Mouse (Mus musculus) ES-Bruce4 (cell line): ENCODE data around the gene Clic4. TPM values are rescaled to one million over a fixed set of nuclear protein-coding genes. Genes with fewer than 3 reads are reported as not detected.

Experiments
- H3K27ac ChIP-seq: 2 replicates; pipeline ENCODE4 v1.5.1; 2012; ENCODE audit warnings: low read length, inconsistent platforms; ENCODE audit not compliant: insufficient read depth
- H3K27me3 ChIP-seq: 2 replicates; pipeline ENCODE4 v1.6.1; 2012; ENCODE audit warnings: mild to moderate bottlenecking, low read length, inconsistent platforms; ENCODE audit not compliant: control insufficient read depth, poor library complexity, insufficient read depth, severe bottlenecking
- H3K36me3 ChIP-seq: 2 replicates; pipeline ENCODE4 v1.6.1; 2012; ENCODE audit warnings: inconsistent platforms, mild to moderate bottlenecking, low read length, moderate library complexity; ENCODE audit not compliant: control insufficient read depth, poor library complexity, insufficient read depth, severe bottlenecking
- H3K4me1 ChIP-seq: one replicate; pipeline ENCODE4 v1.8.1; 2011; ENCODE audit warnings: low read length; ENCODE audit not compliant: control insufficient read depth, insufficient read depth
- H3K4me3 ChIP-seq: 2 replicates; pipeline ENCODE4 v1.5.1; 2011; ENCODE audit warnings: low read depth, mild to moderate bottlenecking, low read length
- H3K9ac ChIP-seq: 2 replicates; pipeline ENCODE4 v1.6.1; 2012; ENCODE audit warnings: low read depth, mild to moderate bottlenecking, inconsistent platforms; ENCODE audit not compliant: poor library complexity, severe bottlenecking
- H3K9me3 ChIP-seq: replicated peaks from 2 replicates; pipeline ENCODE4 v1.6.1; 2012; ENCODE audit warnings: mild to moderate bottlenecking, low read length, inconsistent platforms; ENCODE audit not compliant: control insufficient read depth, poor library complexity, insufficient read depth, severe bottlenecking
- CTCF ChIP-seq: IDR thresholded peaks from one replicate; pipeline ENCODE4 v1.8.1; 2011; ENCODE audit warnings: low read depth, low read length
- EP300 ChIP-seq: IDR thresholded peaks from 2 replicates; pipeline ENCODE4 v1.6.1; 2011; ENCODE audit warnings: low read depth, low read length; ENCODE audit not compliant: insufficient read depth
- POLR2A ChIP-seq: IDR thresholded peaks from one replicate; pipeline ENCODE4 v1.8.1; 2011; ENCODE audit warnings: low read length; ENCODE audit not compliant: insufficient read depth
- polyA plus RNA-seq: library from polyadenylated mRNA; stranded (reverse); fragments of >200 nt; gene quantifications from 2 replicates; pipeline ENCODE4 v1.2.4, GENCODE M21; 2011; ENCODE audit warnings: low read depth; ENCODE audit not compliant: missing spikeins, insufficient read depth, insufficient read length

Clic4 gene
- polyA plus RNA-seq, 1 experiment: 151 TPM

DNA sequence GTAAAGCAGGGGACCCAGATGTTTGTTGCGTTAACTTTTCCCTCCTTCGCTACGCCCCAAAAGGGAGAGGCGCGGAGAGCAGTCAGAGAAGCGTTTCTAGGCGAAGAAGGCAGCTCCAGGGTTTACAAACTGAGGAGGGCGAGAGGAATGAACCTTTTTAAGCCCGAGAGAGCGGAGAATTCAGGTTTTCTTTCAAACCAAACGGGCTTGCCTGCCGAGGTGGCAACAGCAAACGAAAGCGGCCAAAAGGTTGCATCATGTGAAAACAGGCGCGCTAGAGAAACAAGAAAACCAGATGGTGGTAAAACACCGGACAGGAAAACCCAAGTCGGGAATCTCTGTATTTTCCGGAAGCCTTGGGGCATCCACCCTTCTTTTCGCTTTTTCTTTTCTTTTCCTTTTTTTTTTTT lies 1.2 kb downstream of the Clic4 start:
- Histone ChIP-seq H3K36me3 (peaks cover 9% of the 10 kb centered on the region; the same call in 1 of the 2 replicates), H3K4me1 (peaks cover 4% of the 10 kb centered on the region), H3K27me3 (no peaks in the 10 kb centered on the region), H3K4me3 (peak overlapping the region; percentile 65), H3K27ac (peak overlapping the region; percentile 15; the same call in 1 of the 2 replicates), H3K9ac (peak overlapping the region; percentile 83), H3K9me3 (no peaks in the 10 kb centered on the region)
- TF ChIP-seq CTCF (no peak), EP300 (no peak)

DNA sequence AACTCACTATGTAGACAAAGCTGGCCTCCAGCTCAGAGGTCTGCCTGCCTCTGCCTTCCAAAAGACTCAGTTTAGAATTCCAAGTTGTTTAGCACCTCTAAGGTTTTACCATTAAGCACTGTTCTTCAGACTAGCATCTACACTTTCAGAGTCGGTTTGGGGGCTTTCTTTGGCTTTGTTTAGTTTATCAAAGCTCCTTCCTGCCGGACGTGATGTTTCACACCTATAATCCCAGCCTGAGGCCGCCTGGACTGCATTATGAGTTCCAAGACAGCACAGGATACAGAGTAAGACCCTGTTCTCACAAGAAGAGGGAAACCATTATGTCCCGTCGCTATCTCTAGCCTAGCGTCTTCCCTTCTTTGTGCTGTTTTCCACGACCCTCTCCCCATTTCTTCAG lies 2.1 kb downstream of the Clic4 start:
- Histone ChIP-seq H3K9me3 (no peaks in the 10 kb centered on the region), H3K36me3 (peaks cover 9% of the 10 kb centered on the region), H3K27me3 (no peaks in the 10 kb centered on the region), H3K27ac (no peak overlapping the region), H3K4me3 (peak overlapping the region; percentile 8; the same call in 1 of the 2 replicates), H3K4me1 (peaks cover 4% of the 10 kb centered on the region), H3K9ac (peak overlapping the region; percentile 83; the same call in 1 of the 2 replicates)
- TF ChIP-seq CTCF: no peak
- no peak for TF ChIP-seq POLR2A
- TF ChIP-seq EP300: no peak

GRCm38 (mm10) chr4:135269656-135270341 lies 2.8 kb downstream of the Clic4 start:
- H3K27ac ChIP-seq: no peak overlapping the region
- peaks cover 4% of the 10 kb centered on the region for H3K4me1 ChIP-seq
- no peaks in the 10 kb centered on the region for H3K9me3 ChIP-seq
- TF ChIP-seq POLR2A: no peak
- TF ChIP-seq EP300: no peak
- TF ChIP-seq CTCF: no peak
- no peaks in the 10 kb centered on the region for H3K27me3 ChIP-seq
- no peak overlapping the region for H3K4me3 ChIP-seq
- H3K9ac ChIP-seq: no peak overlapping the region
- H3K36me3 ChIP-seq: peaks cover 9% of the 10 kb centered on the region

DNA sequence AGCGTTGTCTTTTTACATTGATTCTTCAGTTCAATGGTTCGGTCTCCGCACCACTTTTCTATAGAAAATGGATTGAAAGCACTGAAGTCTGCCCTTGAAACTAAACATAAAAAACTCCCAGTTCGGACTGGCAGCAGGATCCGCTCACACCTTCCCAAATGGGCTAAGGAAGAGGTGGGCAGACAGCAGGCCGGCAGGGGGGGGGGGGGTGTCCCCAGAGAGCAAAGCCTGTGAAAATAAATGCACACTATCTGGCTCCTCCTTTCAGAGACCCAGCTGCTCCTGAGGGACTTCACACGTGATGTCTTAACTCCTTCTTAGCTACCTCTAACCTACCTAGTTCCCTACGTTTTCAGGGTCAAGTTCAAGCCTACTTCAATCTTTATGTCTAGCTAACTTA lies 5.1 kb downstream of the Clic4 start:
- H3K4me3 ChIP-seq: no peak overlapping the region
- TF ChIP-seq POLR2A (no peak), CTCF (no peak), EP300 (no peak)
- H3K9me3 ChIP-seq: no peaks in the 10 kb centered on the region
- H3K36me3 ChIP-seq: peaks cover 15% of the 10 kb centered on the region
- H3K27me3 ChIP-seq: no peaks in the 10 kb centered on the region
- H3K27ac ChIP-seq: no peak overlapping the region
- H3K4me1 ChIP-seq: peaks cover 4% of the 10 kb centered on the region
- H3K9ac ChIP-seq: no peak overlapping the region

GRCm38 (mm10) chr4:135266987-135267386 lies 5.6 kb downstream of the Clic4 start:
- H3K9ac ChIP-seq: no peak overlapping the region
- H3K4me3 ChIP-seq: no peak overlapping the region
- peaks cover 4% of the 10 kb centered on the region for H3K4me1 ChIP-seq
- TF ChIP-seq EP300 (no peak), CTCF (no peak), POLR2A (no peak)
- no peaks in the 10 kb centered on the region for H3K27me3 ChIP-seq
- H3K9me3 ChIP-seq: no peaks in the 10 kb centered on the region
- H3K27ac ChIP-seq: no peak overlapping the region
- H3K36me3 ChIP-seq: peaks cover 16% of the 10 kb centered on the region

DNA sequence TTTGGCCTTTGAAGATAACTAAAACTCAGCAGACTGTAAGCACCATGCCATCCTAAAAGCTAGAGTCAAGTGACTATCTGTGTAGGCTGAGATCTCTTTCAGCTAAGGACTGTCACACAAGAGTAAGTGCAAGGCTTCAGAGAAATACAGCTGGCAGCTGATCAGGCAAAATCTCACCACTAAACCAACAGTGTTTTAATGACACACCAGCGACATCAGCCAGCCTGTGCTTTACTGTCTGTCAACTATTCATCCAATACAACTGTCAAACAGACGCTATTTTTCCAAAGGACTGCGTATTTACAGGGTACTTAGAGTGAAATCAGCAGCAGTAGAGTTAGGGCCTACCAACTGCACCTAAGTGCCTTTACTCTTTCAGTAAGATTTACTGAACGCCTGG lies 12.2 kb downstream of the Clic4 start:
- no peaks in the 10 kb centered on the region for H3K9me3 ChIP-seq
- no peak overlapping the region for H3K27ac ChIP-seq
- peaks cover 2% of the 10 kb centered on the region for H3K4me1 ChIP-seq
- H3K27me3 ChIP-seq: no peaks in the 10 kb centered on the region
- no peak overlapping the region for H3K4me3 ChIP-seq
- H3K36me3 ChIP-seq: peaks cover 10% of the 10 kb centered on the region
- no peak overlapping the region for H3K9ac ChIP-seq
- TF ChIP-seq EP300 (no peak), CTCF (no peak), POLR2A (no peak)
